Mouse (Mus musculus) megakaryocyte, adult 5-6 weeks (primary cell): ENCODE measurements around the gene Alyref2. TPM values are rescaled to one million over a fixed set of nuclear protein-coding genes. Genes with fewer than 3 reads are reported as not detected.
A peak's percentile ranks its signal among the peaks of the same experiment; 100 is the strongest.
"Not testable (repeated sequence)": the region's sequence is repeated elsewhere in the genome, so short reads cannot be mapped to it uniquely, and the experiment has no call there.

Experiments used
- ATAC-seq: 2 replicates; pipeline ENCODE4 v1.8.0; 2016; ENCODE audit warnings: mild to moderate bottlenecking, inconsistent platforms; ENCODE audit not compliant: poor library complexity, severe bottlenecking
- total RNA-seq, 2 experiments: library from RNA; stranded (forward) in 1 of 2; stranded (reverse) in 1 of 2; fragments of 153-499, 151-499 nt in 1 of 2; fragments of 221-1000, 200-1000 nt in 1 of 2; gene quantifications; 2 replicates each; pipeline versions ENCODE4 v1.2.3 to v1.2.4; 2015 to 2017

Gene Alyref2
- total RNA-seq (2015) (8.7 and 11.4 TPM in 2 replicates), total RNA-seq (2017) (12.7 and 13.2 TPM in 2 replicates)

DNA sequence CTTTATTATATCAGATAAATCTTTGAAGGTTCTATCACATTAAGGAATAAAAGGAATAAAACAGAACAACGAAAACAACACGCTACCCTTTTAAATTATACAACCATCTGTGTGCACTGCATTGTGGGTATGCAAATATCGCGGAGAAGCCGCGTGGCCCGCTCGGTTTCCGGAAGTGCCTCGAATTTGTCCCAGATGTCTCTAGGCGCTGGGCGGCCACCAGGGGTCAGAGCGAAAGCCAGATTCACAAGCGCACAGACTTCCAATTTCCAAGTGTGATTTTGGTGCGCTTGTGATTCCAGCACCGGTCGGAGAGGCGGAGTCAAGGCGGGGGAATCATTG lies at the start of gene Alyref2:
Alyref2 (plus strand) TSS at position 229 of the 342 bp plus-strand sequence.
- peak; percentile 74 for ATAC-seq

DNA sequence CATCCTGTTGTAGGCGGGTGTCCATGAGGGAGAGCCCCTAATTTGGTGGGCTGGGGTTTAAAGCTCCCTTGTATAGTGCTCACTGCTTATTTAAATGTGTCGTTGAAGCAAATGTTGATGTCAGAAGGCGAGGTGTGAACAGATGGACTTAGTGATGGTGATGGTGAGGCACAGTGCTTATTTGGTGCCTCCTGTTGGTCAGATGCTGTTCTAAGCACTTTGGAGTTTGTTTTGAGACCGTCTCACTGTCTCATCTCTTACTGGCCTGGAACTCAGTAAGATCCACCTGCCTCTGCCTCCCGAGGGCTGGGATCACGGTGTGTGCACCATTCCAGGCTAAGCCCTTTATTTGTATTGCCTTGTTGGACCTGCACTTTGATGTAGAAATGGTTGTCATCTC lies 48.4 kb upstream of the Alyref2 start:
- ATAC-seq: no peak

DNA sequence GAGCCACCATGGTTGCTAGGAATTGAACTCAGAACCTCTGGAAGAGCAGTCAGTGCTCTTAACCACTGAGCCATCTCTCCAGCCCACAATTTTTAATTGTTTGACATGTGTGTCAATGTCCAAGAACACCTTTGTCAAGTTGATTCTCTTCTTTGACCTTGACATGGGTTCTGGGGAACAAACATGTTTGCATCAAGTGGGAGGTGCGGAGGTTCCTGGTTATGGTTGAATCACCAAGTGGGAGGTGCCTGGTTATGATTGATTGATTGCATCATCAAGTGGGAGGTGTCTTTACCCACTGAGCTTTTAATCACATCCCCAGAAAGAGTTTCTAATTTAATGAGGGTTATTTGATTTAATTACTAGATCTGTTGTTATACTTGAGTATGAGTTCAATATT lies 45.7 kb upstream of the Alyref2 start:
- ATAC-seq: no peak

DNA sequence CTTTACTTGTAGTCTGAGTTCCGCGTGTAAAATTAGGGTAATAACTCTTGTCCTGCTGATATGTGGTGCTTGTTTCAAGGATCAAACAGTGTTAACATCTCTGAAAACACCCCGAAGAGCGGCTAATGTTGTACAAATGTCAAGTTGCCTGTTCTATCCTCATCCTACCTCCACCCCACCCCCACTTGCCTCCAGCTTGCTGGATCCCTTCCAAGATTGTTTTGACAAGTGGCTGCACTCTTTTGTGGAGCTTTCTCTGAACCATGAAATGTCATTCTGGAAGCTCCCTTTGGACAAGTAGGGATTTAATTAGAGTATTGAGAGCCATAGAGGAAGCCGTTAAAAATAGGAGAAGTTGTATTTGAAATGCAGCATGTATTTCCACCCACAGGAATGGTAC lies 43.5 kb upstream of the Alyref2 start:
- ATAC-seq: no peak

DNA sequence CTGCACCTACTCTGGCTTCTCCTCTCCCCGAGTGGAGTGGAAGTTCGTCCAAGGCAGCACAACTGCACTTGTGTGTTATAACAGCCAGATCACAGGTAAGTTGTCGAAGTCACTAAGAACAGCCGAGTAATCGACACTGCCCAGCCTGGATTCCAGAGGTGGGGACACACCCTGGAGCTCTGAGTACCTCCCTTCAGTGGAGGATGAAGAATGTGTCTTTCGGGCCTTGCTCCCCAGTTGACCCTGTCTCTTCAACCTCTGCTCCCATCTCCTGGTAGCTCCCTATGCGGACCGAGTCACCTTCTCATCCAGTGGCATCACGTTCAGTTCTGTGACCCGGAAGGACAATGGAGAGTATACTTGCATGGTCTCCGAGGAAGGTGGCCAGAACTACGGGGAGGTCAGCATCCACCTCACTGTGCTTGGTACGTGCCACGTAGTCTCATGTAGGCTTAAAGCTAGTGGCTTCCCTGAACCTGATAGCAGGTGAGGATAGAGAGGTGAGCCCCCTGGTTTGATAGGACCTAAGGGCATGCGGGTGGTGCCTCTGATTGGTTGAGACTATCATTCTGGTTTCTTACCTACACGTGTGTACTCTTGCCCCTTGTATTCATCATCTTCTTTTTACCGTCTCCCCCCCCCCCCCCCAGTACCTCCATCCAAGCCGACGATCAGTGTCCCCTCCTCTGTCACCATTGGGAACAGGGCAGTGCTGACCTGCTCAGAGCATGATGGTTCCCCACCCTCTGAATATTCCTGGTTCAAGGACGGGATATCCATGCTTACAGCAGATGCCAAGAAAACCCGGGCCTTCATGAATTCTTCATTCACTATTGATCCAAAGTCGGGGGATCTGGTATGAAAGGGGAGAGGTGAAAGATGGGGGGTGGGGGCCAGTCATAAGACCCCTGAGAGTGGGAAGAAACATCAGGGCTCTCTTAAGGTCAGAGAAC lies 42.5 kb upstream of the Alyref2 start:
- no peak for ATAC-seq

DNA sequence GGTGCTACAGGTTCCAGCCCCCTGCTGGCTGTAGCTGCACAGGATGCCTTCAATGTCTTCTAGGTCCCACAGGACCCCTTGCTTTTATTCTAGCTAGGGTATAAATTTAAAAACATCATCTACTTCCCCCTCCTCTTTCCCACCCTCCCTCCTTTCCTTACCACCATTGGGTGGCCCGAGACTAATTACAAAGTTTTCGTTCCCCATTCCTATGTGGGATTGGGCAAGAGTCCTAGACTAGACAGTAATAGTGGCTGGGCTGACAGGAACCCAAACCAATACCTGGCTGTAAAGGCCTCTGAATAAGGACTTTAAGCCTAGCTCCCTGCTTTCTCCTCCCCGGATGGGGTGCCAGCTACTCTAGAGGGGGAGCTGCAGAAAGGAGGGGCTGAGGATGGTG lies 40.1 kb upstream of the Alyref2 start:
- peak; percentile 78 for ATAC-seq

DNA sequence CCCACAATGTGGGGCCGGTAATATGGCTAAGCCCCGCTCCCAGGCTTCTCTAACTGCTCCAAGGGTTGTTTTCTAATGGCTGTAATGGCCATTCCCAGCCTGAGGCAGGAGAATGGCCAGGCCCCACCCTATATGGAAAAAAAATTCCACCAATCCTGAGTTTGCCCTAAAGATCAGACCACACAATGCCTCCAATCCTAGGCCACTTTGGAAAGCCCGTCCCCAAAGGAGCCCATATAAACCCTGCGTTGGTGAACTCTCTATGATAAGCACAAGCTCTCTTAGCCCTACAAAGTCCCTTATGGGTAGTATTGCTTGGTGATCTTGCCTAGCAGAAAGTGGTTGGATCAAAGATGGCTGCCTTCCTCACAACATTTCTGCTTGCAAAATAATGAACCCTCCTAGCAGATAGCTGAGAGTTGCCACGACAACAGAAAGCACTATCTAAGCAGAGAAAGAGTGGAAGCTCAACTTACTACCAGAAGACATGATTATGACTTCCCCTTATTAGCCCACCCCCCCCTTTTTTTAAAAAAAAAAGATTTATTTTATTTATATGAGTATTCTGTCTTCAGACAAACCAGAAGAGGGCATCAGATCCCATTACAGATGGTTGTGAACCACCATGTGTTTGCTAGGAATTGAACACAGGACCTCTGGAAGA lies 37.4 kb upstream of the Alyref2 start:
- ATAC-seq: no peak

DNA sequence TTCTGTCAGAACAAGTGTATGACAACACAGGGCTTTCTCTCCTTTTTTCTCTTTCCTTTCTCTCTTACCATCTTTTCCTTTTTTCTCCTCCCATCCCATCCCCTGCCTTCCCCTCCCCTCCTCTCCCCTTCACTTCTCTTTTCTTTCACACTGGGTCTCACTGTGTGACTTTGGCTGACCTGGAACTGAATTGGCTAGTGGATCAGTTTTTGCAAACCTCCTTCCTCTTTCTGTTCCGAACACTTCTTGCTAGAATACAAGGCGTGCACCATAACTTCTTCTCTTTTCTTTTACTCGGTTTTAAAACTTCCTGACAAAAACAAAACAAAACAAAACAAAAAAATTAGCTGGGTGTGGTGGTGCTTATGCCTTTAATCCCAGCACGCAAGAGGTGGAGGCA lies 36.7 kb upstream of the Alyref2 start:
- ATAC-seq: peak; percentile 53

DNA sequence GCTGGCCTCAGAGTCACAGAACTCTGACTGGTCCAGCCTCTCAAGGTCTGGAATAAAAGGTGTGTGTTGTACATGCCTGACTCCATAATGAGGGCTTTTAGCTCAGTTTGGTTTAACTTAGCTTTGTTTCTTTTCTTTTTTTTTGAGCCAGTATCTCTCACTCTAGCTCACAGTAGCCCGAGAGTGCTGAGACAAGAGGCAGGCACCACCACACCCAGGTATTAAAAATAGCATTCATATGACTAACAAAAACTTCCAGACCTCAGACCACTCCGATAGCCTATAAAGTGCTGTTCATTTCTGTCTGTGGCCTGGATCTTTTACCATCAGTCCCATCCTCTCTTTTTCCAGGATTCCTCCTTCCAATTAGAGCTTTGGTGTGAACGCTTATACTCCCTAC lies 33.6 kb upstream of the Alyref2 start:
- no peak for ATAC-seq

DNA sequence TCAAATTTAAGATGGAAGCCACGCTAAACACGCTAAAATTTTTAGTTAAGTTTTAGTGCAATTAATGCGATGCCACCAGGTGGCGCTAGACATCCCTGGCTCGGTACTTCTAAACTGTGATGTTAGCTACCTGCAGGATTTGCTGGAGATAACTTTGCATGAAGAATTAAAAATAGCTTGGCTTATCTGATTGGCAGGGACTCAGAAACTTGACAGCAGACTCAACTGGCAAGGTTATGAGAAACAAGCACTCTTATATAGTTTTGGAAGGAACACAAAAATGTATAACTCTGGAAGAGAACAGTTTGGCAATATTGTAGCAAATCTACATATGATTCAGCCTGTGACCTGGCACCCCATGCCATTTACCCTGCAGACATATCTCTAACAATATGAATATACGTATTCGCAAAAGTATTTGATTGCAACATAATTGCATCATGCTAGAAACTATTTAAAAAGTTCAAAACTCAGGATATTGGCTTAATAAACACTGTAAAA lies 32.9 kb upstream of the Alyref2 start:
- ATAC-seq: peak; percentile 56; the same call in 1 of the 2 replicates

DNA sequence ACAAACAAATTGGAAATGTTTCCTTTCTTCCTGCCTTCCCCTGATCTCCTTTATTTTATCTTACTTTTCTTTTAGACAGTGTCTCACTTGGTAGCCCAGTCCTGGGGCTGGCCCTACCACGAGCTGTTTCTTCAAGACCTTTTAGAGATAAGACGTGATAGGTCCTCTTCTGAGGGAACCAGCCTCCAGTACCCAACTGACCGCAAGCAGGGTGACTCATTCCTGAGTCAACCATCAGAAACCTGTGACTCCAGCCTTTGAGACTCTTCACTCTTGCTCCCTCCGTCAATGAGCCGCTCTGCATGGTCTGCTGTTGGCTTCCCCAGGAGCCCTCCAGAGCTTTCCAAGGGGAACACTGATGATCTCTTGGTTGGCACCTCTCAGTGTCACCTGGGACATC lies 32.4 kb upstream of the Alyref2 start:
- ATAC-seq: peak; percentile 89

DNA sequence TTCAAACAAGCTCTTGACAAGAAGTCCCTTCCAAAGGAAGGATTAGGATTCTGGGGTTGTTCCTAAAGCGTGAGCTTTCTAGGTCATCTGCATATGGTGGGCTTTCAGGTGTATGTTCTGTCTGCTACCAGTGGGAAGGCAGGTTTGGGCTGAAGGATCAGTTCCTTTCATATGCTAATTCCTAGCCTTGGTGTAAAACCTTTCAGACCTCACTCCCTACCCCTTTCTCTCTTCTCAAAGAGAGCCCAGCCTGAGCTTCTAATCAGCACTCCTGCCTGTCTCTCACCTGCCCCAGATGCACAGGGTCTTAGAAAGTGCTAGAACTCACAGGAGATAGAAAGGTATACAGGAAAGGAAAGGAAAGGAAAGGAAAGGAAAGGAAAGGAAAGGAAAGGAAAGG lies 31.8 kb upstream of the Alyref2 start:
- no peak for ATAC-seq

DNA sequence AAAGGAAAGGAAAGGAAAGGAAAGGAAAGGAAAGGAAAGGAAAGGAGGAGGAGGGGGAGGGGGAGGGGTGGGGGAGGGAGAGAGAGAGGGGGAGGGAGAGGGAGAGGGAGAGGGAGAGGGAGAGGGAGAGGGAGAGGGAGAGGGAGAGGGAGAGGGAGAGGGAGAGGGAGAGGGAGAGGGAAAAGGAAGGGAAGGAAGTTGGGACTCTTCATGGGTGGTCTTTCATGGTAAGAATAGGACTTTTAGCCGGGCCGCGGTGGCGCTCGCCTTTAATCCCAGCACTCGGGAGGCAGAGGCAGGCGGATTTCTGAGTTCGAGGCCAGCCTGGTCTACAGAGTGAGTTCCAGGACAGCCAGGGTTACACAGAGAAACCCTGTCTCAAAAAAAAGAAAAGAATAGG lies 31.3 kb upstream of the Alyref2 start:
- not testable (repeated sequence) for ATAC-seq

DNA sequence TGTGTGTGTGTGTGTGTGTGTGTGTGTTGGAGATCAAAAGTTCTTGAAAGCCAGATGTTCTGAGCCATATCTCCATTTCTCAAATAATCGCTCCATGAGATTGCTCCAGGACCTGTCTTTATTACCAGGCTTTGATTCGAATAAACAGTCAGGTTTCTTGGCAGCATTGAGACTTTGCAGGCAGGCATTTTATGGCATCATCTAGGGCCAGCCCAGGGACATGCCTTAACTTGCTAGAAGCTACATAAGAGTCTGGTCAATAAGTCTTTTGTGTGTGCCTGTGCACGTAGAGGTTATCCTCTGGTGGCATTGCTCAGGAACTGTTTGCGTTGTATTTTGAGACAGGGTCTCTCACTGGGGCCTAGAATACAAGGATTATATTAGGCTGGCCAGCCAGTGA lies 29.8 kb upstream of the Alyref2 start:
- no peak for ATAC-seq

DNA sequence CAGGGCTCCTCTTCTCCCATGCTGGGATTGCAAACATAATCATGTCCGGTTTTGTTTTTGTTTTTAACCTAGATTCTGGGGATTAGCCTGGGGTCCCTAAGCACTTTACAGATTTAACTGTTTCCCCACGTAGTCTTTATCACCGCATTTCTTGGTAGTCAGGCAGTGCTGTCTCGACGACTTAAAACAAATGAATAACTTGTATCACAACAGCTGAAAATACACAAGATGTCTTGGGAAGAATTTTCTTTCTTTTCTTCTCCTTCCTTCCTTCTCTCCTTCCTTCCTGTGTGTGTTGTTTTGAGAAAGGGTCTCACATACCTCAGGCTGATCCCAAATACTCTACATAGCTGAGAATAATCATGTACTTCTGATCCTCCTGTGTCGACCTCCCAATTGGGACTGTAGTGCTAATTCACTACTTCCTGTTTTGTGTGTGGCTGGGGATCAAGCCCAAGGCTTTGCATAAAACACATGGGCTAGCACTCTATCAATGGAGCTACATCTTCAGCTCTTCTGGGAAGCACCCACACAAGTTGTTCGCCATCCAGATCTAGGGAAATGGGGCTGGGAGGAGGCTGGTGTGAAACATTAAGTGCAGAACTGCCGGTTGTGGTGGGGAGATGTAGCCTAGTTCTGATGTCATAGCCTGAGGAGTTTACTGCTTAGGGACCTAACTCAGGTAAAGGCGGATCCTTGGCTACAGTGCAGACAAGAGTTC lies 29.2 kb upstream of the Alyref2 start:
- no peak for ATAC-seq

DNA sequence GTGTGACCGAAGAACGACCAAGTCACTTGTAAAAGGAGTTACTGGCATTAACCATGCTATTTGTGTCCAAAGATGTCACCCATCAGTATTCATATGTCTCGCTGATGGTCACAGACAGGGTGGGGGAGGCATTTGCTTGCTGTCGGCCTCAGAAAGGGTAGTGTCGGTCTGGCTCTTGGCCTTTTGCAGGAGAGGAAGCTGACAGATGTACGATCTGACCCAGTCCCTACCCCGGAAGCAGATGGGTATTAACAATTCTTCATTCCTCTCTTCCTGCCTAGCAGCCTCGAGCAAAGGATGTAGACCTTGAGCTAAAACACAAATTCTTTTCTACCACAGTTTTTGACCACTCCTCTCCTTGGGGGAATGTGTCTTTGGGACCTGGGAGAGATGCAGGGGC lies 26.2 kb upstream of the Alyref2 start:
- ATAC-seq: no peak

DNA sequence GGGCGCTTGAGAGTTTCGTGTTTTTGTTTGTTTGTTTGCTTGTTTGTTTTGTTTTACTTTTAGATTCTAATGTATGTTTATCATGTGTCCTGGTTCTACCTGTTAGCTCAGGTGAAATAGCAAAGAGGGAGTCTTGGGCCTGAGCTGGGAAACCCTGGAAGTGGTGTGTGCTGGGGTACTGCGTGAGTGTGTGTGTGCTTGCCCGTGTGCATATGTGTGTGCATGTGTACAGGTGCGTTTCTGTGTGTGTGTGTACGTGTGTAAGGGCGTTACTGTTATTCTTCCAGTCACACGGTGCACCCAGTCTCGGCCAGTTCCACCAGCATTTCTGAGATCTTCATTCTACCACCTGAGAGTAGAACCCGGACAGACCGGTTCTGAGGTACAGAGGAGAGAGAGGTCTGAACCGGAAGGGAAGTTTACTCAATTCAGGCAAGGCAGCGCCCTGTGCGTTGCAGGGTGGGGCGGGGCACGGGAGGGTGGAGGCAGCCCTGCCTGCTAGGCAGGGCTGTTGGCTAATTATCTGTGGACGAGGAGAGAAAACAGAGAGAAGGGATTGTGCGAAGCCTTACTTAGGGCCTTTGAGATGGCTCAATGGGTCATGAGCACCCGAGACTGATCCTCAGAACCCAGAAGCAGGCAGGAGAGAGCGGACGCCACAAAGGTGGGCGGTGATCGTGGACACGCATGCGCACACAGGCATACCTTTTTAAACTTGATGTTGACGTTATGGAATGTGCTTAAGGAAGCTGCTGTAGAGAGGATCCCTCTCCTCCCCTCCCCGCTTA lies 25.3 kb upstream of the Alyref2 start:
- ATAC-seq: peak; percentile 82

DNA sequence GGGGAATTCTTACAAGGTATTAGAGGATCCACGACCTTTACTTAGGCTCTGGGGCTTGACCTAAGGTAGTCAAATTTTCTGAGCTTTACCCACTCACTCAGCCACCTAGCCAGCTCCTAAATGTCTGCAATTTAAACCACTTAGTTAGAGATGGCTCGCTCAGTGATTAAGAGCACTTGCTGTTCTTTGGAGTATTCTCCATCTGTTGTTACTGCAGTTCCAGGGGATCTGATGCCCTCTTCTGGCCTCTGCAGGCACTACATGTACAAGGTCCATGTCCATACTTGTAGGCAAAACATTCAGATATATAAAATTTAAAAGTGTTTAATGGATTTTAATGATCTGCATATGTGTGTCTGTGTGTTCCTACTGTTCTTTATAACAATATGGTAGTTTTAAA lies 24.3 kb upstream of the Alyref2 start:
- peak; percentile 80 for ATAC-seq

DNA sequence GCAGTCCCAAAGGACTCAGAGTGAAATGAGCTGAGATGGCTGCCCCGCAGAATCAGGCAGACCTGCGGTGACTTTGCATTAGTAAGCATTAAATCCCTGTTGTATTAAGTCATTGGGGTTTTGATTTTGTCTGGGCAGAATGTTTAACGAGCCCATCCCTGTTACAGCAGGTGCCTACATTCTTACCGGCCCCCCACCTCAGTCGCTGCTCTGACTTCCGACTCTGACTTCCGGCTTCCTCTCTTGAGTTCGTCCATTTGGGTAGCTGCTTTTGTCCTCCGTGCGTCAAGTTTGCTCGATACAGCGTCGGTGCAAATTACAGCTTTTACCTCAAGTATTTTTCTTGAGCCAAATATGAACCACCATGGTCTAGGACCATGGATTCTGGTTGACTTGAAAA lies 9.0 kb upstream of the Alyref2 start:
- no peak for ATAC-seq

DNA sequence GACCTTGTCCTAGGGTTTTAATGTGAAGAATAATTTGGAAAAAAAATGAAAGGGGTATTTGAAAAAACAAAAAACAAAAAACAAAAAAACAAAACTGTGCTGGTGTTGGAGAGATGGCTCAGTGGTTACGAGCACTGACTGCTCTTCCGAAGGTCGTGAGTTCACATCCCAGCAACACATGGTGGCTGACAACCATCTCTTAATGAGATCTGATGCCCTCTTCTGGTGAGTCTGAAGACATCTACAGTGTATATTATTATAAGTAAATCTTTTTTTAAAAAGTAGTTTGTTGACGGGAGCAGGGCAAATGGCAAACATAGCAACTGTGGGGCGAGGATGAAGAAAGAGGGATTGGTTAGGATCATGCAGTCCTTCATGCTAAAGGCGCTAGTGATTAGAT lies 7.9 kb upstream of the Alyref2 start:
- ATAC-seq: no peak

DNA sequence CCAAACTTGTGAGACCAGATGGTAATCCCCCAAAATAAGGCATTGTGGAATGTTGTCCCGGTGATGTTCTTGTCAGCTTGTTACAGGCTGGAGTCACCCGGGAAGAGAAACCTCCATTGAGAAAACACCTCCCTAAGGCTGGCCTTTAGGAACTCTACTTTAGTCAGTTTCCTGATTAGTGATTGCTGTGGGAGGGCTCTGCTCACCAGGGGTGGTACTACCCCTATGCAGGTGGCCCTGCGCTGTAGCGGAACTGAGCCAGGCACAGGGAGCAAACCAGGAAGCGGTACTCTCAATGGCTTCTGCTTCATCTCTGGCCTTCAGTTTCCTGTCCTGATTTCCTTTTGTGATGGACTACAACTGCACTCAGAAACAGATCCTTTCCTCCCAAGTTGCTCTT lies 3.4 kb upstream of the Alyref2 start:
- no peak for ATAC-seq
